Mouse (Mus musculus) urinary bladder, postnatal 4 days (tissue): ENCODE data around the gene Nme7.

ENCODE experiments used
- DNase-seq, 2 experiments: peaks; one replicate each; pipeline ENCODE4 v3.0.0; 2021 to 2022; ENCODE audit warnings: low spot score in 2 of 2

Gene Nme7

DNA sequence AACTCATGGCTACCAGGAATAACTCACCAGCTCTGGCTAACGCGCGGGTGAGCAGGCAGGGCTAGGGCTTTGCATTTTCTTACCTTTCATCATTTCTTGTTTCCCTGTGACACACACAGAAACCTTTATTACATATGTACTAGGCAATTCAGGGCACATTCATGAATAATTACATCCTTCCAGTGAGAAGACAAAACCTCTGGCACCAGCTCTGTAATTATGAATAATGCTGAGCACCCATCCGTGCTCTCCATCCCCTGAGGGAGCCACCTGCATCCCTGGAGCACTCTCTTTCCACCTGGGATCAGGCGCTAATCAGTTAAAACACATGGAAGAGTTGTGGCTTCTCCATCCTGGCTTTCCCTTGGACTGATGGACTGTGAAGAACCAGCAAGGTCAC lies at the start of gene Nme7:
Gene Nme7, plus strand, starts transcription at position 301 of the 400 bp plus-strand sequence.
- no peak for DNase-seq

DNA sequence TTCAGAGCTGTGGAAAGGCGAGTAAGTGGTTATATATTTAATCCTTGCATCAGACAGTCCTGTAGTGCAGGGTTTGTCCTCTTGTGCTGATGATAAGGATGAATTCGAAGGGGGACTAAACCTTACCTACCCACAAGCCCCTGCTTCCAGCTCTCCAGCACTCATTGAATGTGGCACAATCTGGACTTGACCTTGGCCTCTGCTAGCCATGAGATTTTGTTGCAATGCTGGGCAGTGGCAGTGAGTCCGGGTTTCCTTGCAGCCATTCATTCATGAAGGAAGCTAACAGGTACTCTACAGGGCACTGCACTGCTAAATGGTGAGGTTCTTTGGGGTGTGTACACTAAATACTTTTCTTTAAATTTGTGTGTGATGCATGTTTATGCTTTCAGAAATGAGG lies 49.1 kb upstream of the Nme7 start:
- DNase-seq: no peak

DNA sequence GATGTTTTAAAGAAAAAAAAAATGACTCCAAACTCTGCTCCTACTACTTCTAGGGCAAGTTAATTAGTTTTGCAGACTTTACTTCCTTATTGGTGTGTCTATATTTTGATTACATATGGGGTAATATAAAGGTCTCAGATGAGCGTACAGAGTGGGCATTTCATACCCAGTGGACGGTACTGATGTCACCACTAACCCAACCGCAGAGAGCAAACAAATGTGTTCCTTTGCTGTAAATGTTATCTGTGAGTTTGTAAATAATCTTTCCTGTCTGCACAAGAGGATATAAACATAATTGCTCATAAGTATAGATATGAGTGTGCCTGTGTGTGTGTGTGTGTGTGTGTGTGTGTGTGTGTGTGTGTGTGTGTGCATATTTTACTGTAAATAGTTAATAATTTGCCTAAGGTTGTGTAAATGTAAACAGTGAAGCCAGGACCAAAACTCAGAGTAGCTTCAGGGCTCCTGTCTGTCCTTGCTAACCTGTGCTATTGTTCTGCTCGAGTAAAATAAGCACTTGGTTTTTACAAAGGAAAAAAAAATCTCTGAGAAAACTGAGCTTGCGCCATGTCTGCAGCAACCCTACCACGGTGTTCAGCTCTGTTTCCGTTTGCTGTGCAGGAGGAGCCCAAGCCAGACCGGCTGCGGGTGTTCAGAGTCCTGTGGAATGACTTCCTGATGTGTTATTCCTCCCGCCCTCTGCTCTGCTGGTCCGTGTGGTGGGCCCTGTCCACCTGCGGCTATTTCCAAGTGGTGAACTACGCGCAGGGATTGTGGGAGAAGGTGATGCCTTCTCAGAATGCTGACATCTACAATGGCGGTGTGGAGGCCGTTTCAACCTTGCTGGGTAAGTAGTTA lies 43.5 kb upstream of the Nme7 start:
- DNase-seq: no peak

DNA sequence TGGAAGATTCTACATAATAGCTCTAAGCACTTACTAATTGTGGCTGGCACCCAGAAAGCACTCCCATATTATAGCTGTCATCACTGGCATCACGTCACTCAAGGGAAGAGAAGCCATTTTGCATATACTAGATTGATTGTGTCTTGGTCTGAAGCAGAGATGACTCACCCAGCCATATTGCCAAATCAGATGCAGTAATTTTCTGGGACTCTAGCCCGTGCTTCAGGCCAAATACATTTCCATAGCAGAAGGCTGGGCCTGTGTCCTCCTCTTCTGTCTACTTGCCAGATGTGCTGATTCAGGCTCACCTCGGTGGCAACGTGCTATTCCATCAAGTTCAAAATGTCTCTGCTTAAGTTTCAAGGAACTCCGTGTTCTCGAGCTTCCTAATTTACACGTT lies 42.4 kb upstream of the Nme7 start:
- DNase-seq: no peak

DNA sequence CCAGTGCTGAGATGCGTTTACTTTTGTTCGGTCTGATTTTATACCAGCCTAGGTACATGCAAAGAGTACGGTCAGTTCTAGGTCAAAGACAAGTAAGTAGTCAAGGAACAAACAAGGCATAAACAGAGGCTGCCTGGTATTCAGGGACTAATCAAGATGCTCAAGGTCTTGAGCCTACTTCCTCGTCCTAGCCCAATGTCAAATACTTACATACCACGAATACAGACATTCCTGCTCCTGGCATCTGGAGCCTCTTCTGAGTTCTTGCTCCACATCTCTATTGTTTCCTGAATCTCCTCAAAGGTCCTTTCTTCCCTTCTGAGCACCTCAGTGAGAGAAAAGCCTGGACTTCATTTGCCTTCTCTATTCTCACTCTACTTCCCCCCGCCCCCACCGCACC lies 33.0 kb upstream of the Nme7 start:
- no peak for DNase-seq

DNA sequence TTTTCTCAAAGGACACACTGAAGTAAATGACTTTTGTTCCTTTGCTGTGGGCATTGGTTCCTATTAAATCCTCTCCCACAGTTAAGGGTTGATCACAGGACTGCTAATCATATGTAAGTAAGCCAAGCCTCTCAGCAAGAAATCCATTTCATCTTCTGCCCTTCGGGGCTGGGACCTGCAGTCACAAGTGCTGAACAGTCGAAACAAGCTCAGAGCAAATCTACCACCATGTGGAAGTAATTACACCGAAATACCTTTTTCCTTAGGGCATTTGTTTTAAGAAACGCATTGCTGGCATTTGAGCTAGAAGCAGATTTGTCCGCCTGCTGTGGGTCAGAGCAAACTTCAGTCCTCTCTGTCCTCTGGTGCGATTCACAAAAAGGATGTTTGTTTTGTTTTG lies 30.3 kb upstream of the Nme7 start:
- no peak for DNase-seq

DNA sequence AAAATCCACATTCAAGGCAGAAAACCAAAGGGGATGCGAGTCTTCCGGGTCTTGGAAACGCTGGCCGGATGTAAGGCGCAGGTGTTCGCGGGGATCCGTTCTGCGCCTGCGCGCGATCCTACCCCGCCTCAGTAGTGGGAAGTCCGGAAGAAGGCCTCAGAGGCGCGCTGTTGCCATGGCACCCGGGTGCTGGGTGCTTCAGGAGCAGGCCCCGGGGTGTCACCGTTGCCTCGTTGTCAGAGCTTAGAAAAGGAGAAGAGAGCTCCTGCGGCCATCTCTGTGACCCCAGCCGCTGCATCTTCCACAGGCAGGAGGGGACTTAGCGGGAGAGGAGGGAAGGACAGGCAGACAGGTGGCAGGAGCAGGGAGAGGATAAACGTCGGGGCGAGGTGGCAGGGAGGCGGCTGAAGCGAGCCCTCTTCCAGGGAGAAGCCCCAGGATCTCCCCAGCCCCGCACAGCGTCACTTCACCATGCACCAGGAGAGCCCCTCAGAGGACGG lies 28.4 kb upstream of the Nme7 start, which contains the start of gene Ccdc181:
Gene Ccdc181, plus strand, starts transcription at position 131 of the 500 bp plus-strand sequence.
- DNase-seq: peak; percentile 85 to 88

DNA sequence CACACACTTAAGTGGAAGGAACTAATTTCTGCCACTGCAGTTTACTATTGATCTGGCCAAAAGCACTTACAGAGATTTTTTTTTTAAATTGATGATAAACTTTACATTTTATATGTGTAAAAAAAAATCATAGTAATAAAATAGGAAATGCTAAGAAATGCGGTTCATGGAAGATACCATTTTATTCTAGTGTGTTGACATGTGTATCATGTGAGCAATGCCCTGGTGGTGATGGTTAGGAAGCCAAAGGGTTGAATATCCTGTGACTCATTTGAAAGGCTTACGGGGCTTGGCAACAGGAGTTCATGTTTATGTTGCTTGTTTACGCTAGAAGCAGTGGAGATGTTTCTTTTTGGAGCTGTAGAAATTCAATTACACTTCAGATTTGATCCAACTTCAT lies 27.4 kb upstream of the Nme7 start:
- no peak for DNase-seq

DNA sequence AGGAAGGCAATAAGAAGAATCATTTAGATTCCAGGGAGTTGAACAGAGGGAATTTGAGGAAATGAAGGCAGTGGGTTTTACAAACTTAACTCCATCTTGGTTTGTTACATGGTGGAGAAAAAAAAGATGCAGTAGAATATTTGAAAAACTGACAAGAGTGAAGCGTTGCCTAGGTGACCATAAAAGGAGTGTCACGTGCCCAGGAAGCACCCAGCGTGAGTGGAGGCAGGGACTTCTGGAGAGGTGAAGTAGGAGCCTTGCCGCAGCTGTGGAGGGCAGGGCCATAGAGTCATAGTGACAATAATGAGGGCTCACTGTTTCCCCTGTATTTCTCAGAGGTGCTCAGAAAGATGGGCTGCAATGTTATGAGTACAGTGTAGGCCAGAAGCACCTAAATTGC lies 24.6 kb upstream of the Nme7 start:
- no peak for DNase-seq

DNA sequence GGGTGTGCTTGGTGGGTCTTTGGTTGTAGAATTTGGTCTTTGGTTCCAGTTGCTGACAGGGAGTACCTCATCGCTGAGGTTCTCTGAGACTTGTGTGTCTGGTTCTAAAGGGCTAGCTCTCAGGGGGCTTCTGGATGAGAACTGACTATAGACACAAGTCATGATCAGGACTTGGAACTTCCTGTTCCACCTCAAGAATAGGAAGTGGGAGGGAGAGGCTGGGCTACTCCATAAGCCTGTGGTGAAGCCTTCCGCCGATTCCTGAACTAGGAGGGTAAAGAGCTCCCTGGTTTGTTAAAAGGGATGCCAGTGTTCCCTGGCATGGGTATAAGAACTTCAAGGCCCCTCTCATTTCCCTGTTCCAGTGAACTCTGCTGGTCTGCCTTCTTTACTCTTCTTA lies 19.9 kb upstream of the Nme7 start:
- no peak for DNase-seq

DNA sequence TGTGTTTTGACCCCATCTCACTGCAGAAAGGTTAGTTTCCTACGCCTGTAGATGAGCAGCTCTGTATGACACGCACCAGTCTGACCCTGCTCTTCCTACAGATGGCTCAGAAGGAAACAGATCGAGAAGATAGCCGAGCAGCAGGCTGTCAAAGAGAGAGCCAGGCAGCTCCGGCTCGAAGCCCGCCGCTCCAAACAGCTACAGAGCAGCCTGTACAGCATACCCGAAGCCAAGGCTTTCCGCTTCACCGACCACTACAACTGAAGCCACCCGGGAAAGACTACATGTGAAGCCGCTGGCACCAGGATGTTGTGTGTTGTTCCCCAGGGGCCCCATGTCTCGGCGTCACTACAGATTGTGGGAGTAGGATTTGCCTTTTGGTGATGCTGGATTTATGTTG lies 16.5 kb upstream of the Nme7 start:
- DNase-seq: no peak

DNA sequence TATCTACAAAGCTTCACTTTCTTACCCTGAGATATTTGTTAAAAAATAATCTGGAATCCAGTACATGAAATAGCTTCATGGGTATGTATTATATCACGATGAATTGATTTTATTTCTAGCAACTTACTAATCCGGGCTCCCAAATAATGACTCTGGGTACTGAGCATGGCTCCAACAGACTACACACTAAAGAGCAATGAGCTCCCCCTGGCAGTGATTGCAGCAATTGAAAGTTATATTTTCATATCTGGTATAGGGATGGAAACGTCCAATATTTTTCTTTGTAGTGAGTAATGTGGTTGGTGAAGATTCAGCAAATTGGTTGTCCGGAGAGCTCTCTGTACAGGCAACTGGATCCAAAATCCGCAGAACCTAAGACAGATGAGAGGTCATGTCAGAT lies 11.9 kb upstream of the Nme7 start:
- DNase-seq: no peak

DNA sequence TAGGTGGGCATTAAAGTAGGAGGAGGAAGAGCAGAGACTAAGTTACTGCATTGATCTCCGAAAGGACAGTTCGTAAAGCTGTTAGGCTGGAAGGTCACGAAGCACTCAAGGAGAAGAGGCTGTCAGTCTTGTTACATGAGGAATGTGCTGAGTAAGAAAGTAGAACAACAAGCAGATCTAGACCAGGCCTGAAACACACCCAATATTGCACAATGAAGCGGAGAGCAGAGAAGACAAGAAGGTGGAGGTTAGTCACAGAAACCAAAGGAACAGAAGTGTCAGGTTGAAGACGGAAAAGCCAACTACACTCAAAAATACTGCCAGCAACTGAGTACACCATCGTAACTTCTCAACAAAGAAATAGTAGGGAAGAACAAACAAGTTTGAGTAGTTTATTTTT lies 9.8 kb upstream of the Nme7 start:
- DNase-seq: no peak

DNA sequence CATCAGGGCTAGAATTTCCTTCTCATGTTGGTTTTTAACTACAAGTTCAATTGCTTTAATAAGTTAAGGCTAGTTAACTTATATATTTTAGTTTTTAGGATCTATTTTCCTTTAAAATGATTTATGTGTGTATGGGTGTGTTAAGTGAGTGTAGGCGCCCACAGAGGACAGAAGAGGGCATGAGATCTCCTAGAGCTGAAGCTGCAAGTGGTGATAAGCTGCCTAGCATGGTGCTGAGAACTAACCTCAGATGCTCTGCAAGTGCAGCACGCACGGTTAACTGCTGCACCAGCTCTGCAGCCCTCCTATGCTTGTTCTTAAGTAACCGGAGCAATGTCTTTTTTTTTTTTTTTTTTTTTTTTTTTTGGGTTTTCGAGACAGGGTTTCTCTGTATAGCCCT lies 7.4 kb upstream of the Nme7 start:
- DNase-seq: no peak

DNA sequence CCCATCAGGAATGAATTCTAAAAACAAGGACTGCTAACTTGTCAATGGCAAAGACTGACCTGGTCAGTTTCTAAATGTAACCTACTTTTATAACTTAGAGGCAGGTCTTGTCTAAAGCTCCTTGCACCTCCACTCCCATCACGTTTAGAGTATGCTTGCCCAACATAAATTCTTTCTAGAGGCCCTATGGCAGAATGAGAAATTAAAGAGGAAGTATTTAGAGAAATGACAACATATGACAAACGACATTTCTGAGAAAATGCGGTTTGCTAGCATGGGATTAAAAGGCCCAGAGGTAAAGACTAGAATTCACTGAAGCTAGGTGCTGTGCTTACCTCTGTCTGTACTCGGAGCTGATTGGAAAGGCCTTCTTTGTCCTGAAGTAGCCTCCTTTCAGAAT lies 2.0 kb upstream of the Nme7 start:
- DNase-seq: no peak

DNA sequence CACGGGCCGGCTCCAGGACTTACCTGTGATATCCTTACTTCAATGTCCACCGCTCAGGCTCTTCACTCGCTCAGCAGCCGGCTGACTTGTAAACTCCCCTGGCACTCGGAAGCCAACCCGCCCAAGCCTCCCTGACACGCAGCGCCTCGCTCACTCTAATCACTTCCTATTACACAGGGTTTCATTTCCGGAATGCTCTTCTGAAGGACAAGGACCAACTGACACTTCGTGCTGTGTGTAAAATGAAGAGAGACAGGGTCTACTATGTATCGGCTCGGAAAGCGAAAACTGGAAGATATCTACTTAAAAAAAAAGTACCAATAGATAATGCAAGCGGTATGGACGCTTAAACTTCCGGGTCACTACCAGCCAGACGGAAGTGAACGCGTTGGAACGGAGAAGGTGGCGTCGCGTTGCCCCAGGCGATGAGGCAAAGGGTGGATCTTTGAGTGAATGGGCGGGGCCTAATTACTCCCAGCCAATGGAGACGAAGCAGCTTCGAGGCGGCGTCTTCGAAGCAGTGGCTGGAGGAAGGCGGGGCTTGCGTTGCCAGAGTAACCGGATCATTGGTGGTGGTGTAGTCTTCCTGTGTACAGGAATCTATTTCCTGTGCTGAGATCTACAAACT lies 3.3 kb downstream of the Nme7 start, which contains the start of gene Blzf1:
Gene Blzf1, minus strand, starts transcription at position 366 of the 628 bp plus-strand sequence.
- DNase-seq: peak; percentile 94 to 99

DNA sequence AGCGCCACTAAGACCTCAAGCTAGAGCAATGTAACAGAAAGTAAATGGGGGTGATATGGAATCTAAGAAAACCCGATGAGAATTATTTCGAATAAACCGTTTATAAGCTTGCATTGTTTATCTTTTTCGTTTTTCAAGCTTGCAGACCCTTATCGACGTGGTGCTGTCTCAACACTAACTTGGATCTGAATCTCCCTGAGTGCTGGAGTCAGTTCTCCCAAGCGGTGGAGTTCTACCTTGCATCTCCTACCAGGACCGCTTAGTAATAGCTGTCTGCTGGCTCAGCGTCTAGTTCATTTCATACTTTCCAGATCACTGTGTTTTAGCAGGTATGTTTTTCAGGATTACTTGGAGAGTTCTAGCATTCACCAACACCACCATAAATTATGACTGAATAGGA lies 4.0 kb downstream of the Nme7 start:
- DNase-seq: no peak

DNA sequence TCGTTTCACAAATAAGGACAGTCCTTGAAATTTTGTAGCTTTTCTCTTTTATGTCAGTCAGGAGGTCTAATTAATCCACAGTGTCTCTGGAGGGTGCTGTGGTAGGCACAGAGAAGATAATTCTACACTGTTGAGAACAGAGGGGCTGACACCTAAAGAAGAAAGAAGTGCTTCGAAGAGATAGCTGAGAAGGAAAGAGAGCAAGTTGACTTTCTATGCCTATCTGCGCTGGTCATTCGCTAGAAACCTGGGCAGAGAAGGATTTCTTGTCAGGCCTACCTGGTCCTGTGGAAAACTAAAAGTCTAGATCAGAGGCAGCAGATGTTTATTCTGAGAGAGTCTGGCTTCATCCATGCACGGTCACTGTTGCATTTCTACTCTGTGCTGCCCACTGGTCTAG lies 10.2 kb downstream of the Nme7 start:
- no peak for DNase-seq

DNA sequence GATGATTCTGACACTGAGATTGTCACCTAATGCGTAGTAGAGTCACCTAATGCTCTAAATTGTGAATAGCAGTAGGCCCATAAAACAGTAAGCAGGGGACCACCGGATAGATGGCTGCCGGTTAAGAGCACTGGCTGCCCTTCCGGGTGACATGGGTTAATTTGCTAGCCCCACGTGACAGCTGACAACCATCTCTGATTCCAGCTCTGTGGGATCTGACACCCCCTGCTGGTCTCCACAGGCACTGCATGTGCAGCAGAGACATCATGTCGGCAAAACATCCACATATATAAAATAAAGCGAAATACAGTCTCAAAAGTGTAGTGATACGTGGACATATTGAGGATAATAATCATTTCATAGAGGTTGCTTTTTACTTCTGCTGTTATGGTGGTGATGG lies 11.3 kb downstream of the Nme7 start:
- DNase-seq: no peak

DNA sequence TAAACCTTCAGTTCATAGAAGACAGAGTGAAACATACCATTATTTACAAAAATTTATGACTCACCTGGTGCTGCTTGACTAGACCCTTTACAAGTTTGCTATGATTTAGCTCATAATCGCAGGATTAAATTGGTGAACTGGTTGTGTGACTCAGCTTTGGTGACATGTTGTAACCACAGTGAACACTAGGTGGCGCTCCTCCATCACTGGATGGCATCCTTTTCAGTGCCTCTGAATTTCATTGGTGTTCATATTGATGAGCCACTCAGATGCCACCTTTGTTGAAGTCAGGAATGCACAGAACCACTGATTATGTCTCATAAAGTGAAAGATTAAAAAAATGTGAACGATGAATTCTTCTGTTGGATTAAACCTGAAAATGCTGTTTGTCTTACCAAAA lies 12.8 kb downstream of the Nme7 start:
- peak in 1 of 2 experiments; percentile 78 for DNase-seq

DNA sequence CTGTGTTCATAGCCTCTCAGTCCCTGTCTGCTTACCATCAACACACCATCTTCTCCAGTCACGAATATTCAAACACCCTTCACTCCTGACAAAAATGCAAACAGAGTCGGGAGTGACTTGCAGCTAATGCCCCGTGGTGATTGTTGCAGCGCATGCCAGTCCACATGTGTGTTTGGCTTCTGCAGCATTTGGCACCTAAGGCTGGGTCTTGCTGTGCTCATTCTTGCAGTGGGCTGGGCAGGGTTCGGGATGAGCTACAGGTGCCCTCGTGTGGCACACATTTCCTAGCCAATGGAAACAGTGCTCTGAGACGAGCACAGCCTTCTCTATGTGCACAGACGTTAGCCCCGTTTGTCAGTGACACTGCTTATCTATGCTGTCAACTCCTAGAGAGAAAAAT lies 13.3 kb downstream of the Nme7 start:
- no peak for DNase-seq

DNA sequence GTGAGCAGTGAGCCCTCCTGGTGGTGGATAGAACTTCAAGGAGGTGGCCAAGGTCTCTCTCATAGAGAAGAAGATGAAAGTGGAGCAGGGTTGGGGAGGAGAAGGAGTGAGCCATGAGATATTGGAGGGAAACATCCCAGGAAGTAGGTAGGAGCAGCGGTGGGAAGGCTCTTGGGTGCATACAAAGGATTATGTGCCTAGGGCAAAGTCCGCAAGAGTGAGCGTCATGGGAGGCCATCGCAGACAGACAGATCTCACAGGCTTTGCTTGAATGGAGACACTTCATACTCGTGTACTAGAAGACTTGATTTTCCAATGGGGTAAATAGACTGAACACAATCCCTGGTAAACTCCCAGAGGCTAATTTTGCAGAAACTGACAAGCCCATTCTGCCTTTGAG lies 14.6 kb downstream of the Nme7 start:
- no peak for DNase-seq

DNA sequence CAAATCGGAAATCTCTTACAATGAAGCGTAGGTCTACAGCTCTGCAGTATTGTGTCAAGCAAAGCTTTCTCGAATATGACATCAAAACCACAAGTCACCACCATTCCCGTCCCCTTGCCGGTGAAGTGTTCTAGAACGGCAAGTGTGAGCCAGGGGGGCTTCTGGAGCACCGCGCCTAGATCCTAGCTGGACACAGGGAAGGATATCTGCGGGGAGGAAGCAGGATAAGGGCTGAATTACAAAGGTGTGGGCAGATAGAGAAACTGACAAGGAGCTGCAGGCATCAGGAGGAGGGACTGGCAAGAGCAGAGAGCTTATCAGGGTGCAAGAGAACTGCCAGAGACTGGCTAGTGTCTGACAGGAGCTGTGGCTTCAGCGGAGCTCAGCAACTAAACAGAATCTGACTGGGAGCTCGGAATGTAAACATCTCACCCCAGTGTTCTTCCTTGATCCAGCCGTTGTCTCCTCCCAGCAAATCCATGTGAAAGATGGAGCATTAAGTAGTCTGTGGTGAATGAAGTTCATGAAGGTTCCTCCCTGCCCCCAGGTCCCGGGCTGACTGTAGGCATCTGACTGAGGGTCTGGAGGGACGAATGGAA lies 15.7 kb downstream of the Nme7 start:
- no peak for DNase-seq
